Mouse (Mus musculus): ENCODE measurements at regions not wholly inside any gene's neighbourhood (a gene's known extent, or its start where the extent isn't known, plus 50 kb on each side); places are given as distances from the start of the nearest gene placed in this dataset.

GRCm38 (mm10) chr16:21308513-21308912 is 104.0 kb downstream of the Ephb3 start:
- Histone ChIP-seq H3K27me3 (replicated peaks; ENCODE audit: control insufficient read depth, insufficient read depth, low read length) (no peaks in the 10 kb centered on the region), H3K4me3 (ENCODE audit: insufficient read depth, low read depth, low read length) (no peak overlapping the region), H3K36me3 (ENCODE audit: control insufficient read depth, insufficient read depth, low read length) (no peaks in the 10 kb centered on the region), H3K4me1 (ENCODE audit: control insufficient read depth, insufficient read depth, low read length) (no peaks in the 10 kb centered on the region), H3K27ac (ENCODE audit: insufficient read depth, low read depth, low read length) (no peak overlapping the region)
- DNase-seq = no peak
- 67% methylated on average over 8 of the region's 8 CpGs for WGBS
- no peak for TF ChIP-seq CTCF (conservative IDR thresholded peaks at IDR 0.05; ENCODE audit: insufficient read depth, insufficient read length, low read depth, low read length)
- TF ChIP-seq POLR2A (IDR thresholded peaks at IDR 0.05; ENCODE audit: low read depth, low read length) = no peak

DNA sequence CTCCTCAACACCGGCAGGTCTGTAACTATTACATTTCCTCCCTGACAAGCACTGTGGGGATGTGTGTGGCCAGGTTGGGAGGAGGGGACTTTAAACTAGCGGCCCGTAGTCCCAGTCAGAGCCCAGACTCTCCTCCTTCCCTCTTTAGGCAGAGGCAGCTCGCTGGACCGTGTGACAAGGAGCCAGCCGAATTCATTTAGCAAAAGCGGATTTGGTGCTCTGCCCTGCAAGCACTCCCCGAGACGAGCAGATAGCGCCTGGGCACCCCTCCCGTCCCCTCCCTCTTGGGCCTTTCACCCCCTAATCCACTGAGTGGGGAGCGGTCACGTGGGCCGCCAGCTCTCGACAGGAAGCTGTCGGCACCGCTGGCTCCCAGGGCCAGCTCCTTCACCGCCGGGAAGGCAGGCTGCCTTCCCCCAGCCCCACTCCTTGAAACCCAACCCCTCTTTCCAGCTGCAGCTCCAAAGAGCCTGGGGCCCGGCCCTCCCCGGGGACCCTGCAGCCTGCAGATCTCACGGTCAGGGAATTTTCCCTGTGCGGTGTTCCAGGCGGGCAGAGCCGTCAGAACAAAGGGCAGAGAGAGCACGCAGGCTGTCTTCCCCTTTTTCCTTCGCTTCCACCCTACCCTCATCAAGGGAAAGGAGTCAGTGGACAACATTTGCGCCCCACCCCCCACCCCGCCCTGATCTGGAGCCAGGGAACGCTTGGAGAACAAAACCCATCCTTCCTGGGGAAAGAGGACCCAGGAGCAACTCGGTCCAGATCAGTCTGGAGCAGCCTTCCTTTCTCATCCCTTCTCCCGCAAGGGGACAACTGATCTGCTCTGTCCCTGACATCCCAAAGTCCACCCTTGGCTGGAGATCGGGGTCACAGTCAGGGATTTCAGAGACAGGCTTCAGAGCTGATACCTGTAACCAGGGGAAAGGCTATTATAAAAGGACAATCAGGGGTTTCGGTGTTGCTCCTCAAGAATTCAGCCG is 106.4 kb downstream of the Ephb3 start:
- Histone ChIP-seq H3K36me3 (ENCODE audit: control insufficient read depth, insufficient read depth, low read length) (no peaks in the 10 kb centered on the region), H3K27ac (ENCODE audit: insufficient read depth, low read depth, low read length) (no peak overlapping the region), H3K27me3 (replicated peaks; ENCODE audit: control insufficient read depth, insufficient read depth, low read length) (no peaks in the 10 kb centered on the region), H3K4me3 (ENCODE audit: insufficient read depth, low read depth, low read length) (peak overlapping the region; percentile 47), H3K4me1 (ENCODE audit: control insufficient read depth, insufficient read depth, low read length) (no peaks in the 10 kb centered on the region)
- WGBS = 7% methylated on average over 35 of the region's 35 CpGs
- DNase-seq = peak; percentile 66
- TF ChIP-seq POLR2A (IDR thresholded peaks at IDR 0.05; ENCODE audit: low read depth, low read length) (no peak), CTCF (conservative IDR thresholded peaks at IDR 0.05; ENCODE audit: insufficient read depth, insufficient read length, low read depth, low read length) (no peak)

DNA sequence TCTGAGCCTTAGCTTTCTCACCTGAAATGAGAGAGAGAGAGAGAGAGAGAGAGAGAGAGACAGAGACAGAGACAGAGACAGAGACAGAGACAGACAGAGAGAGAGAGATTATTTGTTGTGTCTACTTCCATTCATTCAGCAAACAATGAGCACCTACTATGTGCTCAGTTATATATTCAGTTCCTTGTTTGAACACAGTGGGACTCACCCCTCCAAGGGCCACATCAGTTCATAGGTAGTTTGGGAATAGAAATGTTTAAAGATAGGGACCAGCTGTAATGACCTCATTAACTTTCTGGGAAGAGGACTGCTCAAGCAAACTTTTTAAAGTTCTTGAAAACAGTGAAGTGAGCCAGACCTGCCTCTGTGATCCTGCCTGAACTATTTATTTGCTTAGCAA is 107.2 kb downstream of the Ephb3 start:
- Histone ChIP-seq H3K27me3 (replicated peaks; ENCODE audit: control insufficient read depth, insufficient read depth, low read length) (no peaks in the 10 kb centered on the region), H3K27ac (ENCODE audit: insufficient read depth, low read depth, low read length) (no peak overlapping the region), H3K36me3 (ENCODE audit: control insufficient read depth, insufficient read depth, low read length) (no peaks in the 10 kb centered on the region), H3K4me1 (ENCODE audit: control insufficient read depth, insufficient read depth, low read length) (no peaks in the 10 kb centered on the region), H3K4me3 (ENCODE audit: insufficient read depth, low read depth, low read length) (no peak overlapping the region)
- no peak for TF ChIP-seq CTCF (conservative IDR thresholded peaks at IDR 0.05; ENCODE audit: insufficient read depth, insufficient read length, low read depth, low read length)
- TF ChIP-seq POLR2A (IDR thresholded peaks at IDR 0.05; ENCODE audit: low read depth, low read length) = no peak
- no peak for DNase-seq

- TF ChIP-seq POLR2A (IDR thresholded peaks at IDR 0.05; ENCODE audit: low read depth, low read length) (no peak), CTCF (conservative IDR thresholded peaks at IDR 0.05; ENCODE audit: insufficient read depth, insufficient read length, low read depth, low read length) (no peak)
- H3K4me1 ChIP-seq (ENCODE audit: control insufficient read depth, insufficient read depth, low read length) = no peaks in the 10 kb centered on the region
- no peak overlapping the region for H3K27ac ChIP-seq (ENCODE audit: insufficient read depth, low read depth, low read length)
- no peak for DNase-seq
- H3K36me3 ChIP-seq (ENCODE audit: control insufficient read depth, insufficient read depth, low read length) = no peaks in the 10 kb centered on the region
- no peak overlapping the region for H3K4me3 ChIP-seq (ENCODE audit: insufficient read depth, low read depth, low read length)
- 65% methylated on average over 6 of the region's 6 CpGs for WGBS
- H3K27me3 ChIP-seq (replicated peaks; ENCODE audit: control insufficient read depth, insufficient read depth, low read length) = no peaks in the 10 kb centered on the region
Observed at GRCm38 (mm10) chr16:21315751-21316151, 107.2 kb upstream of the Vps8 start.

- no peaks in the 10 kb centered on the region for H3K36me3 ChIP-seq (ENCODE audit: control insufficient read depth, insufficient read depth, low read length)
- no peak for DNase-seq
- no peaks in the 10 kb centered on the region for H3K4me1 ChIP-seq (ENCODE audit: control insufficient read depth, insufficient read depth, low read length)
- H3K27ac ChIP-seq (ENCODE audit: insufficient read depth, low read depth, low read length) = no peak overlapping the region
- TF ChIP-seq POLR2A (IDR thresholded peaks at IDR 0.05; ENCODE audit: low read depth, low read length) = no peak
- no peak for TF ChIP-seq CTCF (conservative IDR thresholded peaks at IDR 0.05; ENCODE audit: insufficient read depth, insufficient read length, low read depth, low read length)
- WGBS = 85% methylated on average over 7 of the region's 7 CpGs
- H3K4me3 ChIP-seq (ENCODE audit: insufficient read depth, low read depth, low read length) = no peak overlapping the region
- no peaks in the 10 kb centered on the region for H3K27me3 ChIP-seq (replicated peaks; ENCODE audit: control insufficient read depth, insufficient read depth, low read length)
Observed at GRCm38 (mm10) chr16:21318009-21318639, 104.8 kb upstream of the Vps8 start.

- Histone ChIP-seq H3K27me3 (replicated peaks; ENCODE audit: control insufficient read depth, insufficient read depth, low read length) (no peaks in the 10 kb centered on the region), H3K27ac (ENCODE audit: insufficient read depth, low read depth, low read length) (no peak overlapping the region), H3K4me1 (ENCODE audit: control insufficient read depth, insufficient read depth, low read length) (no peaks in the 10 kb centered on the region), H3K36me3 (ENCODE audit: control insufficient read depth, insufficient read depth, low read length) (no peaks in the 10 kb centered on the region), H3K4me3 (ENCODE audit: insufficient read depth, low read depth, low read length) (no peak overlapping the region)
- no peak for TF ChIP-seq CTCF (conservative IDR thresholded peaks at IDR 0.05; ENCODE audit: insufficient read depth, insufficient read length, low read depth, low read length)
- 71% methylated on average over 9 of the region's 9 CpGs for WGBS
- DNase-seq = no peak
Observed at GRCm38 (mm10) chr16:21318640-21319365, 104.1 kb upstream of the Vps8 start.

DNA sequence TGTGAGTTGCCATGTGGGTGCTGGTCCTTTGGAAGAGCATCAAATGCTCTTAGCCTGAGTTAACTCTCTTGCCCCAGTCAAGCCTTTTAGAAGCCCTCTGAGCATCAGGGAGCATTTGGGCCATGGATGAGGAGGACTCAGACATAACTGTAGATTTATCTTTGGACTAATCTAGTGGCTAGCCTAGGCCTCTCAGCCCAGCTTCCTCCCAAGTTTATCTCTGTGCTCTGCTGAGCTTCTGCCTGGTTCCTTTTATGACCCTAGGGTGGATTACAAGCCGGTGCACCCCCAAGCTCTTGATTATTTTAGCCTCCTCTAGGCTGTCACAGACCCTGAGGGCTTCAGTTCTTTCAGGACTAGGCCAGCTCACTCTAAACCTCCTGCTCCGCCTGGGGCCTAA is 102.6 kb upstream of the Vps8 start:
- Histone ChIP-seq H3K27ac (ENCODE audit: insufficient read depth, low read depth, low read length) (no peak overlapping the region), H3K4me1 (ENCODE audit: control insufficient read depth, insufficient read depth, low read length) (no peaks in the 10 kb centered on the region), H3K27me3 (replicated peaks; ENCODE audit: control insufficient read depth, insufficient read depth, low read length) (no peaks in the 10 kb centered on the region), H3K36me3 (ENCODE audit: control insufficient read depth, insufficient read depth, low read length) (no peaks in the 10 kb centered on the region), H3K4me3 (ENCODE audit: insufficient read depth, low read depth, low read length) (no peak overlapping the region)
- TF ChIP-seq CTCF (conservative IDR thresholded peaks at IDR 0.05; ENCODE audit: insufficient read depth, insufficient read length, low read depth, low read length) (no peak), POLR2A (IDR thresholded peaks at IDR 0.05; ENCODE audit: low read depth, low read length) (no peak)
- WGBS = 89% methylated on average over 2 of the region's 2 CpGs
- DNase-seq = no peak
